Mouse (Mus musculus) forebrain, postnatal 0 days (tissue): Measurements from ENCODE around the gene Zp1. TPM values are rescaled to one million over a fixed set of nuclear protein-coding genes. Genes with fewer than 3 reads are reported as not detected.

Experiments used
- ATAC-seq: fragments of 200-750 bp; cut with Nextera tagmentation; 2 replicates; pipeline ENCODE4 v1.8.0; 2017; ENCODE audit warnings: mild to moderate bottlenecking, moderate library complexity
- DNase-seq: peaks from one replicate; pipeline ENCODE4 v3.0.0-alpha.2; 2015
- H3K27ac ChIP-seq: fragments of 300-500 bp; sonication (generic); 2 replicates; pipeline ENCODE4 v1.5.1; 2014; ENCODE audit warnings: low read depth, mild to moderate bottlenecking, antibody characterized with exemption, low read length, moderate library complexity, mixed read lengths
- H3K27me3 ChIP-seq: fragments of 300-500 bp; sonication (generic); 2 replicates; pipeline ENCODE4 v1.6.1; 2014; ENCODE audit warnings: mild to moderate bottlenecking, low read length, mixed read lengths; ENCODE audit not compliant: insufficient read depth
- H3K36me3 ChIP-seq: fragments of 300-500 bp; sonication (generic); 2 replicates; pipeline ENCODE4 v1.6.1; 2014; ENCODE audit warnings: mild to moderate bottlenecking, moderate library complexity; ENCODE audit not compliant: insufficient read depth
- H3K4me1 ChIP-seq: fragments of 300-500 bp; sonication (generic); 2 replicates; pipeline ENCODE4 v1.6.1; 2014; ENCODE audit warnings: antibody characterized with exemption; ENCODE audit not compliant: insufficient read depth
- H3K4me2 ChIP-seq: fragments of 300-500 bp; sonication (generic); 2 replicates; pipeline ENCODE4 v1.6.1; 2014; ENCODE audit warnings: low read depth, mild to moderate bottlenecking, moderate library complexity
- H3K4me3 ChIP-seq: fragments of 300-500 bp; sonication (generic); 2 replicates; pipeline ENCODE4 v1.5.1; 2014; ENCODE audit warnings: low read depth, low read length, mixed read lengths
- H3K9ac ChIP-seq: fragments of 300-500 bp; sonication (generic); 2 replicates; pipeline ENCODE4 v1.6.1; 2014; ENCODE audit warnings: mild to moderate bottlenecking
- H3K9me3 ChIP-seq: fragments of 300-500 bp; sonication (generic); 2 replicates; pipeline ENCODE4 v1.6.1; 2016; ENCODE audit warnings: low read length
- CTCF ChIP-seq: sonication (generic); IDR thresholded peaks from 2 replicates; pipeline ENCODE4 v1.5.1; 2016; ENCODE audit warnings: antibody characterized with exemption, control low read depth, low read depth
- WGBS: fragments of 180-500 bp; shearing (Covaris S2); extraction: QIAGEN DNeasy Blood & Tissue Kit; methylation state at CpG from one replicate; pipeline ENCODE4 v1.1.7; 2014; 5-methylcytosine and 5-hydroxymethylcytosine counted together
- polyA plus RNA-seq: library from polyadenylated mRNA; unstranded; fragments of >200 nt; fragmentation: Nextera tagmentation; extraction: Ambion mirVana; gene quantifications from 2 replicates; pipeline ENCODE4 v1.2.1, GENCODE M21; 2015
- total RNA-seq: library from RNA; depleted of rRNA; stranded (reverse); fragments of >200 nt; gene quantifications from 2 replicates; pipeline ENCODE4 v1.2.3, GENCODE M21; 2014

The Zp1 gene
- total and polyA plus RNA-seq, 2 experiments from 2014 or later: 0.10 to 0.68 TPM

- peak overlapping the region; percentile 63 for H3K9ac ChIP-seq
- peak; percentile 88 for DNase-seq
- WGBS: 16% methylated on average over 37 of the region's 37 CpGs
Observed at GRCm38 (mm10) chr19:10940097-10940800, 19.8 kb upstream of the Zp1 start.

GRCm38 (mm10) chr19:10938771-10939170 lies 18.3 kb upstream of the Zp1 start:
- Histone ChIP-seq H3K4me1 (0 out of 2 replicates have a peak, but pooled peaks cover 4% of the 10 kb centered on the region), H3K27ac (no peak overlapping the region), H3K9ac (no peak overlapping the region), H3K27me3 (no peaks in the 10 kb centered on the region), H3K4me2 (no peak overlapping the region), H3K4me3 (no peak overlapping the region), H3K36me3 (peaks cover 20% of the 10 kb centered on the region), H3K9me3 (no peaks in the 10 kb centered on the region)
- no peak for ATAC-seq
- whole genome bisulfite sequencing: 78% methylated on average over 3 of the region's 3 CpGs
- no peak for TF ChIP-seq CTCF
- no peak for DNase-seq

More at GRCm38 (mm10) chr19:10940097-10940800, 19.8 kb upstream of the Zp1 start:
- no peaks in the 10 kb centered on the region for H3K9me3 ChIP-seq
- peak overlapping the region; percentile 54; the same call in 1 of the 2 replicates for H3K27ac ChIP-seq
- peak overlapping the region; percentile 65 for H3K4me2 ChIP-seq
- 0 out of 2 replicates have a peak, but pooled peaks cover 4% of the 10 kb centered on the region for H3K4me1 ChIP-seq
- ATAC-seq: peak; percentile 93
- no peaks in the 10 kb centered on the region for H3K27me3 ChIP-seq
- peak overlapping the region; percentile 25 for H3K4me3 ChIP-seq
- peaks cover 33% of the 10 kb centered on the region for H3K36me3 ChIP-seq
- TF ChIP-seq CTCF: peak; percentile 87

DNA sequence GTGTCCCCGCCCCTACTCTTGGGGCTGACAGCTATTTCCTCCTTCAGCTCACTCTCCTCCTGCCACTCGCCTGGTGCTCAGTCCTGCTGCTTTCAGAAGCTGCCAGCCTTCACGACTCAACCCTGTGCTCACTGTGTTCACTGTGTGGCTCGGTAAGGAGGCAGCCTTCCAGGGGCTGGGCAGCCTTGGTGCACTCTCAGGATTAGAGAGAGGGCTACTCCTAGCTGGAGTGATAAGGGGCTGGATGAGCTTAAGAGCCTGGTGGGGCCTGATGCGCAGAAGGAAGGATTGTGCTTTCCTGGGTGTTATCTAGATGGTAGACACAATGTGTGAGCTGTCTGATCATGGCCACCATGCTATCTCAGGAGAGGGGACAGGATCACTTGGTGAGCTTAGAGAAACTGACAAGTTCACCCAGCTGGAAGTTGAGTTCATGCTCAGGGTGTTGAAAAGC lies 16.7 kb upstream of the Zp1 start, which contains the start of gene Ptgdr2:
Ptgdr2 (plus strand) TSS at position 51 of the 454 bp plus-strand sequence.
- DNase-seq (no peak), ATAC-seq (no peak)
- H3K36me3 ChIP-seq: peaks cover 3% of the 10 kb centered on the region; the same call in 1 of the 2 replicates
- H3K9ac ChIP-seq: no peak within 1 kb of the TSS
- no peak within 1 kb of the TSS for H3K4me3 ChIP-seq
- H3K9me3 ChIP-seq: no peaks in the 10 kb centered on the region
- H3K27me3 ChIP-seq: no peaks in the 10 kb centered on the region
- no peak within 1 kb of the TSS for H3K4me2 ChIP-seq
- no peak for TF ChIP-seq CTCF
- WGBS: 74% methylated on average over 5 of the region's 5 CpGs
- H3K4me1 ChIP-seq: 0 out of 2 replicates have a peak, but pooled peaks cover 4% of the 10 kb centered on the region
- no peak within 1 kb of the TSS for H3K27ac ChIP-seq

DNA sequence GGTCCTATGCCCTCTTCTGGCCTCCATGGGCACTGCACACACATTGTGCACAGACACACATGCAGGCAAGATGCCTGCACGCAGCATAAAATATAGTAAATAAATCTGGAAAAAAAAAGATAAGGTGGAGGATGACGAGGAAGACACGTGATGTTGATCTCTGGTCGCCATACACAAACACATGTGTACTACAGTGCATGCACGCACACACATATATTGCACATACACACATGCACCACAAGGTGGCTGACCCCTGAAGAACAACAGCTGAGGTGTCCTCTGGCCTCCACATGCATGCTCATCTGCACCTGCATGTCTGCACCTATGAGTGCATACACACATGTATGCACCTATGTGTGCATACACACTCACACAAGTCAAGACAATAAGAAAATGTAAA lies 15.6 kb upstream of the Zp1 start:
- ATAC-seq: no peak
- Histone ChIP-seq H3K4me1 (0 out of 2 replicates have a peak, but pooled peaks cover 4% of the 10 kb centered on the region), H3K4me2 (no peak overlapping the region), H3K27ac (no peak overlapping the region), H3K9ac (no peak overlapping the region), H3K9me3 (no peaks in the 10 kb centered on the region), H3K4me3 (no peak overlapping the region), H3K27me3 (no peaks in the 10 kb centered on the region), H3K36me3 (no peaks in the 10 kb centered on the region)
- TF ChIP-seq CTCF: peak; percentile 36
- DNase-seq: no peak
- 89% methylated on average over 5 of the region's 5 CpGs for WGBS

DNA sequence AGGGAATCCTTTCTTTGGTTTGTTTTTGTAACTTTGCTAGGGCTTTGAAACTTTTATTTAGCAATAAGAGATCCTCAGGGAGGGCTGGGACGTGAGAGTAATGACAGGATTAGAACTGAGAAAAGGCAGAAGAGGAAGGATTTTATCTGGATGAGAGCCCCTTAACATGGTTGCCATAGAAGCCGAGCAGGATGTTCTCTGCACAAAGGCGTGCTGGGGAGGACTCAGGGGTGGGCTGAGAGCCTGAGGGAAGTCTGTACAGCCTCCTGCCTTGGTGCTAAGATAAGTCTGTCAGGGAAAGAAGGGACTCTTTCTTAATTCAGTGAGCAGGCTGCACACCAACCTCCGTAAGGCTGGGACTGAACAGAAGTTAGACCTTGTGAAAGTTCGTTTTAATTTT lies 14.6 kb upstream of the Zp1 start:
- H3K27ac ChIP-seq: no peak overlapping the region
- no peak for DNase-seq

GRCm38 (mm10) chr19:10930641-10931040 lies 10.2 kb upstream of the Zp1 start:
- Histone ChIP-seq H3K27ac (no peak overlapping the region), H3K27me3 (no peaks in the 10 kb centered on the region), H3K36me3 (no peaks in the 10 kb centered on the region), H3K4me3 (no peak overlapping the region), H3K4me2 (no peak overlapping the region), H3K9me3 (no peaks in the 10 kb centered on the region), H3K4me1 (no peaks in the 10 kb centered on the region), H3K9ac (no peak overlapping the region)
- no peak for TF ChIP-seq CTCF
- DNase-seq (no peak), ATAC-seq (no peak)
- 98% methylated on average over 2 of the region's 2 CpGs for WGBS

More for the DNA sequence above, 14.6 kb upstream of the Zp1 start:
- 25% methylated on average over 5 of the region's 5 CpGs for WGBS
- Histone ChIP-seq H3K4me1 (no peaks in the 10 kb centered on the region), H3K4me3 (no peak overlapping the region), H3K36me3 (no peaks in the 10 kb centered on the region), H3K9me3 (no peaks in the 10 kb centered on the region), H3K27me3 (no peaks in the 10 kb centered on the region), H3K4me2 (no peak overlapping the region), H3K9ac (no peak overlapping the region)
- no peak for TF ChIP-seq CTCF
- peak; percentile 26; the same call in 1 of the 2 replicates for ATAC-seq

GRCm38 (mm10) chr19:10926666-10927065 lies 6.2 kb upstream of the Zp1 start:
- no peaks in the 10 kb centered on the region for H3K27me3 ChIP-seq
- no peak for TF ChIP-seq CTCF
- no peak overlapping the region for H3K27ac ChIP-seq
- no peaks in the 10 kb centered on the region for H3K9me3 ChIP-seq
- no peak for DNase-seq
- no peak overlapping the region for H3K4me3 ChIP-seq
- no peaks in the 10 kb centered on the region for H3K4me1 ChIP-seq
- no peak overlapping the region for H3K4me2 ChIP-seq
- WGBS: 31% methylated on average over 4 of the region's 4 CpGs
- ATAC-seq: no peak
- H3K9ac ChIP-seq: no peak overlapping the region
- no peaks in the 10 kb centered on the region for H3K36me3 ChIP-seq
